Mouse (Mus musculus): ENCODE results near the gene Evi5. TPM values are rescaled to one million over a fixed set of nuclear protein-coding genes. Genes with fewer than 3 reads are reported as not detected.

Evi5 gene
- polyA plus RNA-seq, 1 experiment from 2014 or later: 78.1 TPM

- no peak for ATAC-seq (replicated peaks; ENCODE audit: low FRiP score)
- Histone ChIP-seq H3K27ac (no peak overlapping the region), H3K4me2 (no peak overlapping the region), H3K36me3 (peaks cover 24% of the 10 kb centered on the region), H3K27me3 (no peaks in the 10 kb centered on the region), H3K4me1 (no peaks in the 10 kb centered on the region), H3K9me3 (replicated peaks) (no peaks in the 10 kb centered on the region), H3K9ac (no peak overlapping the region), H3K4me3 (replicated peaks) (no peak overlapping the region)
- WGBS: 70% methylated on average over 1 of the region's 1 CpGs
Observed at GRCm38 (mm10) chr5:107764486-107764885, 110.4 kb downstream of the Evi5 start.

- no peak overlapping the region for H3K27ac ChIP-seq
- H3K27me3 ChIP-seq: no peaks in the 10 kb centered on the region
- no peaks in the 10 kb centered on the region for H3K9me3 ChIP-seq (replicated peaks)
- no peak overlapping the region for H3K4me2 ChIP-seq
- H3K4me1 ChIP-seq: no peaks in the 10 kb centered on the region
- H3K36me3 ChIP-seq: peaks cover 24% of the 10 kb centered on the region
- no peak overlapping the region for H3K9ac ChIP-seq
- H3K4me3 ChIP-seq (replicated peaks): no peak overlapping the region
- ATAC-seq (replicated peaks; ENCODE audit: low FRiP score): no peak
Observed at GRCm38 (mm10) chr5:107763674-107764073, 111.2 kb downstream of the Evi5 start.

DNA sequence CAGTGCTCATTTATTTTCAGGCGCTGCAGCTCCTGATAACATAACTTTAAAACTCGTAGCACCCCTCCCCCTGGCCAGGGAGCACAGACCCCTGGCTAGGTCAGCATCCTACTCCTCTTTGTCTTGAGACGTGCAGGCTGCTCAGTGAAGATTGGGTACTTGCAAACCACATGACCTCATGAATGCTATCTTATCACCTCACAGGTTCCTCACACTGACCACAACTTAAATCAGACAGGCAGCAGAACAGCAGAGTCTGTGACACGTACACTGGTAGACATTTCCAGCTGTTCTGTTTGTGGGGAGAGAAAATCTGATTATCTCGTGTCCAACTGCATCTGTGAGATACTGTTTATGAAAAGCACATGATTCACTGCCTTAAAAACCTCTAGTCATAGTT, 115.8 kb downstream of the Evi5 start:
- whole genome bisulfite sequencing: 61% methylated on average over 5 of the region's 5 CpGs
- H3K27me3 ChIP-seq: no peaks in the 10 kb centered on the region
- no peak overlapping the region for H3K4me2 ChIP-seq
- H3K4me1 ChIP-seq: no peaks in the 10 kb centered on the region
- H3K36me3 ChIP-seq: peaks cover 5% of the 10 kb centered on the region; the same call in 1 of the 2 replicates
- no peak overlapping the region for H3K4me3 ChIP-seq (replicated peaks)
- no peak for ATAC-seq (replicated peaks; ENCODE audit: low FRiP score)
- no peak overlapping the region for H3K9ac ChIP-seq
- H3K9me3 ChIP-seq (replicated peaks): no peaks in the 10 kb centered on the region
- H3K27ac ChIP-seq: no peak overlapping the region

DNA sequence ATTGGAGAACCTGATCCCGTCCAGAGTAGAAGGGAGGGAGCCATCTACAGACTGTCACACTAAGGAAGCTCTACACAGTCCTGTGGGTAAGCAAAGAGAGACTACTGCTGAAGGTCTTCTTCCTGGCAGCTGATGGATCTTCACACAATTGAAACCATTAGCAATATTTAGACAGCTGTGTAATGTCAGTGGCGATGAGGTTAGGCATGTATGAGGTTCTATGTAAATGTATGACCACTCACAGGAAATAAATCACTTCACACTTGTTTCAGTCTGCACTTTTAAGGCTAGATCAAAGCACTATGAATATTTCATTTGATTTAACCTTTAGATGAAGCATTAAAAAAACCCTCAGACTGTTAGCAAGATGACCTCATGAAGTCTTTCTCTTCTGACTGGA, 118.8 kb downstream of the Evi5 start:
- H3K9ac ChIP-seq: no peak overlapping the region
- H3K27me3 ChIP-seq: no peaks in the 10 kb centered on the region
- no peak overlapping the region for H3K27ac ChIP-seq
- H3K36me3 ChIP-seq: peaks cover 3% of the 10 kb centered on the region; the same call in 1 of the 2 replicates
- H3K4me2 ChIP-seq: no peak overlapping the region
- H3K9me3 ChIP-seq (replicated peaks): no peaks in the 10 kb centered on the region
- H3K4me3 ChIP-seq (replicated peaks): no peak overlapping the region
- no peaks in the 10 kb centered on the region for H3K4me1 ChIP-seq
- WGBS: 58% methylated on average over 2 of the region's 2 CpGs
- ATAC-seq (replicated peaks; ENCODE audit: low FRiP score): no peak

GRCm38 (mm10) chr5:107754740-107755139, 120.2 kb downstream of the Evi5 start:
- H3K36me3 ChIP-seq: peaks cover under 1% of the 10 kb centered on the region; the same call in 1 of the 2 replicates
- no peaks in the 10 kb centered on the region for H3K9me3 ChIP-seq (replicated peaks)
- no peak overlapping the region for H3K4me2 ChIP-seq
- no peaks in the 10 kb centered on the region for H3K27me3 ChIP-seq
- 97% methylated on average over 1 of the region's 1 CpGs for WGBS
- H3K9ac ChIP-seq: no peak overlapping the region
- no peak for ATAC-seq (replicated peaks; ENCODE audit: low FRiP score)
- H3K4me3 ChIP-seq (replicated peaks): no peak overlapping the region
- H3K4me1 ChIP-seq: no peaks in the 10 kb centered on the region
- H3K27ac ChIP-seq: no peak overlapping the region

- Histone ChIP-seq H3K27ac (no peak overlapping the region), H3K4me2 (no peak overlapping the region), H3K4me3 (replicated peaks) (no peak overlapping the region), H3K36me3 (no peaks in the 10 kb centered on the region; the same call in 1 of the 2 replicates), H3K9me3 (replicated peaks) (no peaks in the 10 kb centered on the region), H3K27me3 (no peaks in the 10 kb centered on the region), H3K4me1 (no peaks in the 10 kb centered on the region), H3K9ac (no peak overlapping the region)
- WGBS: 93% methylated on average over 7 of the region's 7 CpGs
- ATAC-seq (replicated peaks; ENCODE audit: low FRiP score): no peak
Observed at GRCm38 (mm10) chr5:107753656-107754055, 121.3 kb downstream of the Evi5 start.

DNA sequence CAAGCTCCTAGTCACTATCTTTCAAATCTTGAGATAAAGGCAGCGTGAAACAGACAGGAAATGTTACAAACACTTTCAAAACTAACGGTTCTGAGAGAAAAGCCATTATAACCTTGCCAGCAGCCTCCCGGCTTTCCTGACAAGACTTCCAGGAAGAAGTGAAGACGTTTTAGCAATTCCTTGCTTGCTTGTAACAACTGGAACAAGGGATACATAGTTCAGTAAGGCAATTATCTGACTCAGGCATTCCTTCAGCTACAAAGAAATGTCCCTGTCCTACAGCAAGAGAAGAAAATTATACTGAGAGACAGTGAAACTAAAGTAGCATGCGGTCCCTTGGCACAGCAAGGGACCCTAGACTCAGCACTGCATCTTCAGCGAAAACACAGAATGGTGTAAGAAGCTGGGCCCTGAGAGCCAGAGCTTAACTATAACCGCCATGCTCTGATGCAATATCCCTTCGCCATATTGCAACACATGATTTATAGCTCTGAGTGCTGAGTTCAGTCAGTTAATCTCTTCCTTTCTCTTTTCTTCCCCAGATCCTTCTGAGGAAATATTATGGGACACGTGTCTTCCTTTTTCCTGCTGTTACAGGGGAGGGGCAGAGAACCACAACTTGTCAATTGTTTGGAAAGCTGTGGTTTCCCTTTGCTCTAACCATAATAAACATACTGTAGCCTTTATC, 125.5 kb downstream of the Evi5 start:
- H3K27ac ChIP-seq: peak overlapping the region; percentile 46
- WGBS: 54% methylated on average over 9 of the region's 9 CpGs
- H3K4me3 ChIP-seq (replicated peaks): no peak overlapping the region
- H3K4me1 ChIP-seq: no peaks in the 10 kb centered on the region
- peaks cover 5% of the 10 kb centered on the region; the same call in 1 of the 2 replicates for H3K36me3 ChIP-seq
- H3K4me2 ChIP-seq: no peak overlapping the region
- no peak overlapping the region for H3K9ac ChIP-seq
- ATAC-seq (replicated peaks; ENCODE audit: low FRiP score): 0 out of 2 replicates have a peak, but pooled peaks have one; percentile 29
- no peaks in the 10 kb centered on the region for H3K27me3 ChIP-seq
- H3K9me3 ChIP-seq (replicated peaks): no peaks in the 10 kb centered on the region

- H3K27ac ChIP-seq: no peak overlapping the region
- peaks cover 7% of the 10 kb centered on the region; the same call in 1 of the 2 replicates for H3K36me3 ChIP-seq
- H3K27me3 ChIP-seq: peaks cover 6% of the 10 kb centered on the region
- H3K4me2 ChIP-seq: no peak overlapping the region
- H3K4me1 ChIP-seq: no peaks in the 10 kb centered on the region
- no peaks in the 10 kb centered on the region for H3K9me3 ChIP-seq (replicated peaks)
- no peak overlapping the region for H3K4me3 ChIP-seq (replicated peaks)
- no peak overlapping the region for H3K9ac ChIP-seq
- no peak for ATAC-seq (replicated peaks; ENCODE audit: low FRiP score)
- 91% methylated on average over 5 of the region's 5 CpGs for WGBS
Observed at GRCm38 (mm10) chr5:107739023-107739422, 135.9 kb downstream of the Evi5 start.

- Histone ChIP-seq H3K4me1 (no peaks in the 10 kb centered on the region), H3K4me3 (replicated peaks) (no peak overlapping the region), H3K36me3 (peaks cover 7% of the 10 kb centered on the region; the same call in 1 of the 2 replicates), H3K9ac (no peak overlapping the region), H3K9me3 (replicated peaks) (no peaks in the 10 kb centered on the region), H3K4me2 (no peak overlapping the region), H3K27ac (no peak overlapping the region), H3K27me3 (peaks cover 11% of the 10 kb centered on the region)
- 90% methylated on average over 3 of the region's 3 CpGs for WGBS
- no peak for ATAC-seq (replicated peaks; ENCODE audit: low FRiP score)
Observed at GRCm38 (mm10) chr5:107738296-107738695, 136.6 kb downstream of the Evi5 start.

DNA sequence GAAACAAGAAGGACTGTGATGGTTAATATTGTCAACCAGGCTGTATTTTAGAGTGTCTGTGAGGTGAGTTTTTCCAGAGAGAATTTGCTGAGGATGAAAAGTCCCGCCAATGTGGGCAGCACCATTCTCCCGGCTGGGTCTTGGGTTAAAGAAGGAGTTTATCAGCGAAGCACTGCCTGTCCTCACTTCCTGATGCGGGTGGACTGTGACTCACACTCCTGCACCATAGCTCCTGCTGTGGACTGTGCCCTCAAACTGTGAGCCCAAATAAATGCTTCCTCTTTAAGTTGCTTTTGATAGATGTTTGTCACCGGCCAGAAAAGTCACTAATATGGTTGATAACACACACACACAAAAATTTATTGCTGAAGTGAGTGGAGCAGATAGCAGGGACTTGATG, 138.7 kb downstream of the Evi5 start:
- H3K4me3 ChIP-seq (replicated peaks): no peak overlapping the region
- no peak overlapping the region for H3K4me2 ChIP-seq
- H3K4me1 ChIP-seq: no peaks in the 10 kb centered on the region
- H3K27ac ChIP-seq: no peak overlapping the region
- 77% methylated on average over 5 of the region's 5 CpGs for WGBS
- H3K9ac ChIP-seq: no peak overlapping the region
- H3K36me3 ChIP-seq: no peaks in the 10 kb centered on the region
- H3K27me3 ChIP-seq: peaks cover 31% of the 10 kb centered on the region
- no peak for ATAC-seq (replicated peaks; ENCODE audit: low FRiP score)
- no peaks in the 10 kb centered on the region for H3K9me3 ChIP-seq (replicated peaks)

GRCm38 (mm10) chr5:107731844-107732243, 143.1 kb downstream of the Evi5 start:
- no peak overlapping the region for H3K4me2 ChIP-seq
- H3K36me3 ChIP-seq: no peaks in the 10 kb centered on the region
- ATAC-seq (replicated peaks; ENCODE audit: low FRiP score): no peak
- no peak overlapping the region for H3K4me3 ChIP-seq (replicated peaks)
- H3K9ac ChIP-seq: no peak overlapping the region
- no peak overlapping the region for H3K27ac ChIP-seq
- H3K9me3 ChIP-seq (replicated peaks): no peaks in the 10 kb centered on the region
- peaks cover 1% of the 10 kb centered on the region for H3K4me1 ChIP-seq
- WGBS: 37% methylated on average over 2 of the region's 2 CpGs
- peaks cover 72% of the 10 kb centered on the region for H3K27me3 ChIP-seq

GRCm38 (mm10) chr5:107731408-107731807, 143.5 kb downstream of the Evi5 start:
- Histone ChIP-seq H3K4me3 (replicated peaks) (no peak overlapping the region), H3K27ac (no peak overlapping the region), H3K27me3 (peaks cover 76% of the 10 kb centered on the region), H3K9ac (no peak overlapping the region), H3K36me3 (no peaks in the 10 kb centered on the region), H3K4me1 (peaks cover 5% of the 10 kb centered on the region), H3K4me2 (no peak overlapping the region), H3K9me3 (replicated peaks) (no peaks in the 10 kb centered on the region)
- no peak for ATAC-seq (replicated peaks; ENCODE audit: low FRiP score)
- WGBS: 50% methylated on average over 3 of the region's 3 CpGs

DNA sequence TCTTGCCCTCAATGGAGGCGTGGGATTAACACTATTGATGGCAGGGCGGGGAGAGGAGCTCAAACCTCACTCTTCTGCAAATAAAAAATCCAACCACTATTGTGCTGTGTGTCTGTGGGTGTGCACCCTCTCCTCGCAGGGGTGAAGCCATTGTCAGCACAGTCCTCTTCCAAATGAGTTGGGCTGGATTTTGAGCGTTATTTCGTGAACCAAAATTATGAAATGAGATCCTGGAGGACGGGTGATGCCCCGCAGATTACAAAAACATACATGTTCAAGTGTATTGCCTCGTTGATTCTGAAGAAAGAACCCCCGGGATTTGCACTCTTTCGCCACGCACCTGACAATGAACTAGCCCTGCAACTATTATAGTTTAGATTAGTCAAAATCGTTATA, 147.9 kb downstream of the Evi5 start:
- Histone ChIP-seq H3K4me3 (replicated peaks) (peak overlapping the region; percentile 29; the same call in 1 of the 2 replicates), H3K27me3 (peaks cover 97% of the 10 kb centered on the region), H3K27ac (no peak overlapping the region), H3K9me3 (replicated peaks) (no peaks in the 10 kb centered on the region), H3K4me2 (peak overlapping the region; percentile 54), H3K36me3 (no peaks in the 10 kb centered on the region), H3K9ac (no peak overlapping the region), H3K4me1 (peaks cover 42% of the 10 kb centered on the region)
- WGBS: 17% methylated on average over 12 of the region's 12 CpGs
- no peak for ATAC-seq (replicated peaks; ENCODE audit: low FRiP score)
